Mouse (Mus musculus): ENCODE data around the gene Mgat3.
A peak's percentile ranks its signal among the peaks of the same experiment; 100 is the strongest.

Gene Mgat3

DNA sequence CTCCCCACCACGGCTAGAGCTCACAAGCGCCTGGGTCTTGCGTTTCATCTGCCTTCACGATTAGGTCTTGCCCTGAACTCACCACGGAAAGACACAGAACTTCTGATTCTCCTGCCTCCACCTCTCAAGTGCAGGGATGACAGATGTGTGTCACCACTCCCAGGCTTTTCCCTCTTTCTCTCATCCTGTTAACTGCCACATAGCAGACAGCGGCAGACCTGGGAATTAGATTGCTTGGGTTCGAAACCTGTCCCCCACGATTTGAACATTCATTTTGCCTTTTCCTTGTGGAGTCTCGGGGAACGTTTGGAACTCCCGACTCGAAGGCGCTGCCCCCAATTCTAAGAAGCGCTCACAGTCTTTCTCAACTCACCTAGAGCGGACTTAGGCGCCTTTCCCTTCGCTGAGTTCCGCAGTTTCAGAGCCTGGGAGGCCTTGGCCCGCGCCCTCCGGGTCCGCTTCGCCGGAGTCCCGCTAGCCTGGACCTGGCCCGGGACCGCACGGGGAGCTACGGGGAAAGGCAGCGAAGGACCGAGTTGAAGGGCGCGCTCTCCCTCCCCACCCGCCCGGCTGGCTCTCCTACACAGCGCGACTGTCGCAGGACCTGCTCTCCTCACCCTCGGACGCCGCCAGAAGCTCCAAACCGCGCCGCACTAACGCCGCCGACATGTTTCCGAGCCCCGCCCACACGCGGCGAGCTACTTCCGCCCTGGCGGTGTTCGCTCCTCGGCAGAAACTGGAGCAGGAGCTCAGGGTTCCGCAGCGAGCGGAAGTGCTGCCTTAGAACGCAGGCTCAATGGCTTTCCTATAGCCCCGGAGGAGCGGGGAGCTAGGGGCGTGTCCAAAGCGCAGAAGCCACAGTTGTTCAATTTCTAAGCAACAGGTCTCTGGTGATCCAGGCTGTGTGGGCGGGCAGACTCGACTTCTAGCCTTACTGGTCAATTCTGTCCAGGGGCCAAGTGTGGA is 90.4 kb downstream of the Mgat3 start, which contains the start of gene Rps19bp1:
Gene Rps19bp1, minus strand, starts transcription at position 706 of the 966 bp plus-strand sequence.
- DNase-seq, result peak; percentile 92
